Mouse (Mus musculus): ENCODE measurements around the gene Prss35. TPM values are rescaled to one million over a fixed set of nuclear protein-coding genes. Genes with fewer than 3 reads are reported as not detected.
A peak's percentile ranks its signal among the peaks of the same experiment; 100 is the strongest.

The Prss35 gene
- polyA plus RNA-seq, 1 experiment: not detected

- Histone ChIP-seq H3K27me3 (ENCODE audit: control insufficient read depth, insufficient read depth, low read length) (no peaks in the 10 kb centered on the region; the same call in 1 of the 2 replicates), H3K36me3 (ENCODE audit: control insufficient read depth, insufficient read depth, low read length) (no peaks in the 10 kb centered on the region), H3K4me1 (ENCODE audit: control insufficient read depth, insufficient read depth, insufficient read length, low read length) (no peaks in the 10 kb centered on the region), H3K4me3 (ENCODE audit: low read depth, low read length) (no peak overlapping the region), H3K27ac (ENCODE audit: insufficient read depth, low read depth, low read length) (no peak overlapping the region)
- TF ChIP-seq CTCF (IDR thresholded peaks at IDR 0.05; ENCODE audit: extremely low read depth, insufficient read length, insufficient replicate concordance, low read depth, low read length): no peak
- no peak for TF ChIP-seq POLR2A (IDR thresholded peaks at IDR 0.05; ENCODE audit: low read depth, low read length)
- 21% methylated on average over 7 of the region's 7 CpGs for WGBS
Observed at GRCm38 (mm10) chr9:86791927-86792326, 48.5 kb downstream of the Prss35 start.

DNA sequence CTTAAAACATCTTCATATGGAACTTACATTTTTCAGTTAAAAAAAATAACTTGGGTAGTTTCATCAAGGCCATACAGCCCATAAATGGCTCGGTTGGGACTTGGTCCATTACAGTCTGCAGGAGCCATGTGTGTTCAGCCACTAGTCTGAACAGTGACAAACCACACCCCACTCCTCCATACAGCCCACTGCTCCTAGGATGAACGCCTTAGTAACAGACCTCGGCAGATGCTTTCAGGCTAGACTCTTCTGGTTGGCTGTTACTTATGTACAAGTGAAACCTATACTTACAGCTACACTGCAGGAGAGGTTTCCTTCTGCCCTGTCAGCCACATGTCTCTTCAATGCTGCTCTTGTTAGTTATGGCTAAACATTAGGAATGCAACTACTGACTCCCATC lies 51.8 kb downstream of the Prss35 start:
- no peak overlapping the region for H3K4me3 ChIP-seq (ENCODE audit: low read depth, low read length)
- H3K36me3 ChIP-seq (ENCODE audit: control insufficient read depth, insufficient read depth, low read length): no peaks in the 10 kb centered on the region
- TF ChIP-seq CTCF (IDR thresholded peaks at IDR 0.05; ENCODE audit: extremely low read depth, insufficient read length, insufficient replicate concordance, low read depth, low read length): no peak
- no peak for TF ChIP-seq POLR2A (IDR thresholded peaks at IDR 0.05; ENCODE audit: low read depth, low read length)
- H3K27me3 ChIP-seq (ENCODE audit: control insufficient read depth, insufficient read depth, low read length): no peaks in the 10 kb centered on the region; the same call in 1 of the 2 replicates
- no peak overlapping the region for H3K27ac ChIP-seq (ENCODE audit: insufficient read depth, low read depth, low read length)
- 70% methylated on average over 3 of the region's 3 CpGs for WGBS
- no peaks in the 10 kb centered on the region for H3K4me1 ChIP-seq (ENCODE audit: control insufficient read depth, insufficient read depth, insufficient read length, low read length)

DNA sequence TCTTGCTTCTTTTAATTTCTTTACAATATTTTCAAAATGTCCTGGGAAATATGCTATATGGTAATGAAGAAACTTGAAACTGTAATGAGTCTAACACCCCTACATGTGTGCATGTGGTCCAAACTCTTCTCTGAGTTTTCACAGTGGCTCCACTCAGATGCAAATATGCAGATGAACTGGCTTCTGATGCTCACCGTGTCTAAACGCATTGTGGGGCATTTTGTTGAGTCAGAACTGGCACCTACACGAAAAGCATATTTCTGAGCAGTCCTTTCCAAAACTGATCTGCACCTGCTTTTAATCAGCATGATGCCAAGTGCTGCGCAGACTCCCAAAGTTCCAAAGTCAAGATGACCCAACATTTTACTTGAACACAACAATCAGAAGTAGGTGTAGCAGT lies 54.1 kb downstream of the Prss35 start:
- Histone ChIP-seq H3K36me3 (ENCODE audit: control insufficient read depth, insufficient read depth, low read length) (no peaks in the 10 kb centered on the region), H3K27me3 (ENCODE audit: control insufficient read depth, insufficient read depth, low read length) (no peaks in the 10 kb centered on the region), H3K4me3 (ENCODE audit: low read depth, low read length) (no peak overlapping the region), H3K4me1 (ENCODE audit: control insufficient read depth, insufficient read depth, insufficient read length, low read length) (no peaks in the 10 kb centered on the region), H3K27ac (ENCODE audit: insufficient read depth, low read depth, low read length) (no peak overlapping the region)
- no peak for TF ChIP-seq POLR2A (IDR thresholded peaks at IDR 0.05; ENCODE audit: low read depth, low read length)
- TF ChIP-seq CTCF (IDR thresholded peaks at IDR 0.05; ENCODE audit: extremely low read depth, insufficient read length, insufficient replicate concordance, low read depth, low read length): no peak
- 86% methylated on average over 4 of the region's 4 CpGs for WGBS

DNA sequence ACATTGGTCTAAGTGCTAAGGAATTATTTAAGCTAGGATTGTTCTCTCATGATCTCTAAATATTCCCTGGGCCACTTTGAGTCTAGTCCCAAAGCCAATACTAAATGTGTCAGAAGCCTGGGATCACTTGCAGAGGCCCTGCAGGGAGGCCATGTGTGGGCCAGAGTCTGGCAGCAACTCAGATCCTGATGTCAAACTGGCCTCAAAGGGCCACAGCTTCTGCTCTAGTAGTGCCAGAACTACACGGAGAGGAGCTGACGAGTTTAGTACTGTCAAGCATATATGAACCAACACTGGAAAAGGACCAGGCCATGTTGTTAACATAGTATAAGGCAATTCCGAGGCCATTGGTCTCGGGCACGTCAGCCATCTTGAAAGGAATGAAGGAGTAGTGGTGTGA lies 54.7 kb downstream of the Prss35 start:
- 91% methylated on average over 5 of the region's 5 CpGs for WGBS
- TF ChIP-seq POLR2A (IDR thresholded peaks at IDR 0.05; ENCODE audit: low read depth, low read length): no peak
- TF ChIP-seq CTCF (IDR thresholded peaks at IDR 0.05; ENCODE audit: extremely low read depth, insufficient read length, insufficient replicate concordance, low read depth, low read length): no peak

GRCm38 (mm10) chr9:86798686-86799085 lies 55.2 kb downstream of the Prss35 start:
- Histone ChIP-seq H3K27me3 (ENCODE audit: control insufficient read depth, insufficient read depth, low read length) (no peaks in the 10 kb centered on the region), H3K4me1 (ENCODE audit: control insufficient read depth, insufficient read depth, insufficient read length, low read length) (no peaks in the 10 kb centered on the region), H3K36me3 (ENCODE audit: control insufficient read depth, insufficient read depth, low read length) (no peaks in the 10 kb centered on the region), H3K4me3 (ENCODE audit: low read depth, low read length) (no peak overlapping the region), H3K27ac (ENCODE audit: insufficient read depth, low read depth, low read length) (no peak overlapping the region)
- WGBS: 68% methylated on average over 7 of the region's 7 CpGs
- TF ChIP-seq POLR2A (IDR thresholded peaks at IDR 0.05; ENCODE audit: low read depth, low read length) (no peak), CTCF (IDR thresholded peaks at IDR 0.05; ENCODE audit: extremely low read depth, insufficient read length, insufficient replicate concordance, low read depth, low read length) (no peak)

More for the DNA sequence above, 54.7 kb downstream of the Prss35 start:
- H3K4me3 ChIP-seq (ENCODE audit: low read depth, low read length): no peak overlapping the region
- H3K27ac ChIP-seq (ENCODE audit: insufficient read depth, low read depth, low read length): no peak overlapping the region
- H3K4me1 ChIP-seq (ENCODE audit: control insufficient read depth, insufficient read depth, insufficient read length, low read length): no peaks in the 10 kb centered on the region
- H3K36me3 ChIP-seq (ENCODE audit: control insufficient read depth, insufficient read depth, low read length): no peaks in the 10 kb centered on the region
- H3K27me3 ChIP-seq (ENCODE audit: control insufficient read depth, insufficient read depth, low read length): no peaks in the 10 kb centered on the region

- no peak overlapping the region for H3K27ac ChIP-seq (ENCODE audit: insufficient read depth, low read depth, low read length)
- no peak overlapping the region for H3K4me3 ChIP-seq (ENCODE audit: low read depth, low read length)
- 86% methylated on average over 7 of the region's 7 CpGs for WGBS
- H3K36me3 ChIP-seq (ENCODE audit: control insufficient read depth, insufficient read depth, low read length): no peaks in the 10 kb centered on the region
- TF ChIP-seq POLR2A (IDR thresholded peaks at IDR 0.05; ENCODE audit: low read depth, low read length) (no peak), CTCF (IDR thresholded peaks at IDR 0.05; ENCODE audit: extremely low read depth, insufficient read length, insufficient replicate concordance, low read depth, low read length) (no peak)
- no peaks in the 10 kb centered on the region for H3K27me3 ChIP-seq (ENCODE audit: control insufficient read depth, insufficient read depth, low read length)
- no peaks in the 10 kb centered on the region for H3K4me1 ChIP-seq (ENCODE audit: control insufficient read depth, insufficient read depth, insufficient read length, low read length)
Observed at GRCm38 (mm10) chr9:86799099-86799498, 55.6 kb downstream of the Prss35 start.

DNA sequence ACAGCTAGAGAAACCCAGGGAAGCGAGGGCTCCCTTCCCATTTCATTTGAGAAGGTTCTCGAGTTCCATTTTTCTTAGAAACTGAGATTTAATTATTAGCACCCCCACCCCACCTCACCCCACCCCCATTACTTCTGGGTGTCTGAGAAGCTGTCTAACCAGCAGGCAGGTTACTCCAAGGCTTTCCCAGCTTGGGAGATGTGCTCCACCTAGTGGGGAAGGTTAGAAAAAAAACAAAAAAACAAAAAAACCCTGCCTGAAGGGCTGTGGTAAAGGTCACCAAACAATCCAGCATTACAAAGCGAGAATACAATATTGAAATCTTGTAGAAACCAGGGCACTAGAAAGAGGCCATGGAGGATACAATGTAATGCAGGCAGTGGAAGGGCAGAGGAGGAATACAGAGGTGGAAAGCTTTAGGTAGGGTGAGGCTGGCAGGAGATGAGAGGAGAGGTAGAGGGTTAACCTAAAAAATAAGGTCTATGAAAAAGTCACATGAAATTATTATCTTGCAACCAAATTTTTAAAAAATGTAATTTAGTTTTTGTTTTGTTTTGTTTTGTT lies 57.2 kb downstream of the Prss35 start:
- H3K4me3 ChIP-seq (ENCODE audit: low read depth, low read length): no peak overlapping the region
- 34% methylated on average over 3 of the region's 3 CpGs for WGBS
- TF ChIP-seq CTCF (IDR thresholded peaks at IDR 0.05; ENCODE audit: extremely low read depth, insufficient read length, insufficient replicate concordance, low read depth, low read length) (peak; percentile 33; the same call in 1 of the 2 replicates), POLR2A (IDR thresholded peaks at IDR 0.05; ENCODE audit: low read depth, low read length) (no peak)
- H3K36me3 ChIP-seq (ENCODE audit: control insufficient read depth, insufficient read depth, low read length): no peaks in the 10 kb centered on the region
- no peaks in the 10 kb centered on the region for H3K4me1 ChIP-seq (ENCODE audit: control insufficient read depth, insufficient read depth, insufficient read length, low read length)
- H3K27ac ChIP-seq (ENCODE audit: insufficient read depth, low read depth, low read length): no peak overlapping the region
- no peaks in the 10 kb centered on the region for H3K27me3 ChIP-seq (ENCODE audit: control insufficient read depth, insufficient read depth, low read length)

Other genes starting within 250 kb of the Prss35 start
- gene Pgm3, start 171.8 kb upstream of the Prss35 start, polyA plus RNA-seq (2012; rRNA removed): 2.5 and 6.4 TPM in 2 replicates
- 1.0 and 1.1 TPM in 2 replicates for gene Rwdd2a, start 171.7 kb upstream of the Prss35 start, polyA plus RNA-seq (2012; rRNA removed)
- gene Me1, start 47.7 kb upstream of the Prss35 start, polyA plus RNA-seq (2012; rRNA removed): 5.0 and 16.0 TPM in 2 replicates
- gene Snap91, start 137.0 kb downstream of the Prss35 start, polyA plus RNA-seq (2012; rRNA removed): 0.33 and 0.55 TPM in 2 replicates